Mouse (Mus musculus): ENCODE measurements around the gene Rassf4.

DNA sequence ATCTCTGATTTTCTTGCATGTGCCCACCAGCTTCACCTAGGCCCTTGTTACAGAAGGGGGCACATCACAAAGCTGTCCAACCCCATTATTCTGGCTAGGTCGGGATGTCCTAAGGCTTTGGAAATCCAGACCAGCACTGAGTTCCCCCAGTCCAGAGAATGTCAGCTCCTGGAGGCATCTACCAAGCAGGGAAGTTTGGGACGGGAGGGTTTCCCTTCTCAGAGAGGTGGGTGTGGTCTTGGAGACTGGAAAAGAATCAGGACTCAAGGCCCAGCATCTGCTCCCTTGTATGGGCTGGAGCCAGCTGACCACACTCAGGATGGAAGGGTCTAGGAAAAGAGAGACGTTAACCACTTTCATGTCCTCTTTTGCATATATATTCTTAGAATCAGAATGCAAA, 20.6 kb downstream of the Rassf4 start:
- TF ChIP-seq CTCF (IDR thresholded peaks at IDR 0.05) (no peak), POLR2A (IDR thresholded peaks at IDR 0.05; ENCODE audit: insufficient read depth, low read depth, low read length) (peak; percentile 30; the same call in 1 of the 2 replicates)

Data from heart, adult 2 months (tissue).